Mouse (Mus musculus): ENCODE results near the gene Aldh3b3. TPM values are rescaled to one million over a fixed set of nuclear protein-coding genes. Genes with fewer than 3 reads are reported as not detected.

Gene Aldh3b3
- total RNA-seq, 1 experiment from 2014 or later, result 1.3 TPM

DNA sequence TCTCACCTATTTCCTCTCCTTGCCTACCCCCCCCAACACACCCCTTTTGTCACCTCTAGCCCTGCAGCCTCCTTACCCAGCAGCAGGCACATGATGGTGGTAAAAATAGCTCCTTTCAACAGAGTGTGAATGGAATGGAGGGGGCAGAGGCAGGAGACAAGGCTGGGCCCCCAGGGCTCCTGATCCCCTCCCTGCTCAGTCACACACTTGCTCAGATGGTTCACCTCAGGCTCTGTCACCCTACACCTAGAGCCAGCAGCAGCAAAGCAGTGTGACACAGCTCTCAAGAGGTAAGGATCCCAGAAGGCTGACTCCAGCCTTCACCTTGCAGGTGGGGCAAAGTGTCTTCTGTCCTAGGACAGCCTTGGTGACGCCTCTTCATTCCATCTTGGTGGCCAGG is 44.7 kb downstream of the Aldh3b3 start, which contains the start of gene Doc2g:
Doc2g (plus strand) TSS at position 202 of the 400 bp plus-strand sequence.
- no peak for DNase-seq

GRCm38 (mm10) chr19:4003641-4004040 is 45.2 kb downstream of the Aldh3b3 start:
- DNase-seq, result no peak

DNA sequence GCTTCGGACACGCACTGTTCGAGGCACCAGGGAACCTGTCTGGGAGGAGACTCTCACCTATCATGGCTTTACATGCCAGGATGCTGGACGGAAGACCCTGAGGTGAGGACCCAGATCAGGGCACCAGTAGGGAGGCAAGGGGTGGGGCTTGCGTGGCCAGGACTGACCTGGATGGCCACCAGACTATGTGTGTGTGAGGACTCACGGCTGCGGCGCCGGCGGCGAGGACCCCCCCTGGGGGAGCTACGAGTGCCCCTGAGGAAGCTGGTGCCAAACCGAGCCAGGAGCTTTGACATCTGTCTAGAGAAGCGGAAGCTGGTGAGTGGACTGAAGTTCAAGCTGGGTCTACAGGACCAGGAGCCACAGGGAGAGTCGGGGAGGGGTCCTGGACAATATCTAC is 45.9 kb downstream of the Aldh3b3 start:
- no peak for DNase-seq

DNA sequence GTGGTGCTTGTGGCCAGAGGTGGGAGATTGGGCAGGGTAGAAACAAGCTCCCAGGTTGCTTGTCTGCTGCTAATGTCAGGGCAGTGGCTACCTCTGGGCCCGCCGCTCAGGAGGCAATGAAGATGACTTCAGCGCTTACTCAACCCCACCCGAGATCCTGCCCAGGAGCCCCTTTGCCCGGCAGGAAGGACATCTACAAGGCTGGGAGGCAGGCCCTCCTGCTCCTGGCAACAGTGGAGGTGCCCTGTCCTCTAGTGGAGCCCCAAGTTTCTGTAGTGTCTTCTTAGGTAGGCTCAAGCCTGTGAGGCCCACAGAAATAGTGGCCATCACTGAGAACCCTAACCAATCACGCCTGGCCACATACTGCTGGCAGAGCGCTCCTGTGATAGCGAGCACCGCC is 46.6 kb downstream of the Aldh3b3 start:
- no peak for DNase-seq

DNA sequence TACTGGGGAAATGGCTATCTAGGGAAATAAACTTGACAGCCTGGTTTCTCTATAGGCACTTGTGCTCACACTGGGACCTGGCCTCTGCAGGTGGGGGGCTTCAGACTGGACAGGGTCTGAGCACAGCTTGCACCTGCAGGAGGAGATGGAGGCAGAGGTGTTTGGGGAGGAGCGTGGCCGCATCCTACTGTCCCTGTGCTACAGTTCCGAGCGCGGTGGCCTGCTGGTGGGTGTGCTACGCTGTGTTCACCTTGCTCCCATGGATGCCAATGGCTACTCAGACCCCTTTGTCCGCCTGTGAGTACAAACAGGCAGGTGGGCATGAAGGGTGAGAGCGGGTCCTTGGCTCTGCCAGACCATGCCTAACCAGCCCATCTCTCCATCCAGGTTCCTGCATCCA is 47.5 kb downstream of the Aldh3b3 start:
- no peak for DNase-seq

- DNase-seq, result no peak
Measured at GRCm38 (mm10) chr19:4011086-4011485, 52.6 kb downstream of the Aldh3b3 start.

GRCm38 (mm10) chr19:4012432-4013022 is 54.1 kb downstream of the Aldh3b3 start, which contains the start of gene Ndufv1:
Ndufv1 (minus strand) TSS chr19:4012806.
- peak; percentile 90 for DNase-seq

GRCm38 (mm10) chr19:4013066-4013465 is 54.6 kb downstream of the Aldh3b3 start:
- no peak for DNase-seq

DNA sequence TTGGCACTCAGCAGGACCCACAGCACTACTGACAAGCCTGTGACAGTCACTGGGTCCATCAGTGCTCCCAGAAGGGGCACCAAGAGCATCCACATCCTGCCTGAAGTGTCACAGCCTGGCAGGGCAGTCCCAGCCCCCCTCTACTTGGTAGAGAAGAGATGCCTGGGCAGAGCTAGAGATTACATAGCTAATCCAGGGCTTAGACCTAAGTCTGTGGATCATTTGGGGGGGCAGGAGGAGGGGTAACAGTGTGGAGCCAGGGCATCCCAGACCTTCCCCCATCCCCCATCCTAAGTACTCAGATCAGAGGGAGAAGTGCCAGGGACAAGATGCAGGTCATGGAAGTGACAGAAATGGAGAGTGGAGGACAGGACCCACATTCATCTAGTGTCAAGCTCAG is 56.4 kb downstream of the Aldh3b3 start:
- no peak for DNase-seq

GRCm38 (mm10) chr19:4015635-4016034 is 57.2 kb downstream of the Aldh3b3 start:
- DNase-seq, result no peak

GRCm38 (mm10) chr19:4017921-4018587 is 59.6 kb downstream of the Aldh3b3 start:
- DNase-seq, result no peak

DNA sequence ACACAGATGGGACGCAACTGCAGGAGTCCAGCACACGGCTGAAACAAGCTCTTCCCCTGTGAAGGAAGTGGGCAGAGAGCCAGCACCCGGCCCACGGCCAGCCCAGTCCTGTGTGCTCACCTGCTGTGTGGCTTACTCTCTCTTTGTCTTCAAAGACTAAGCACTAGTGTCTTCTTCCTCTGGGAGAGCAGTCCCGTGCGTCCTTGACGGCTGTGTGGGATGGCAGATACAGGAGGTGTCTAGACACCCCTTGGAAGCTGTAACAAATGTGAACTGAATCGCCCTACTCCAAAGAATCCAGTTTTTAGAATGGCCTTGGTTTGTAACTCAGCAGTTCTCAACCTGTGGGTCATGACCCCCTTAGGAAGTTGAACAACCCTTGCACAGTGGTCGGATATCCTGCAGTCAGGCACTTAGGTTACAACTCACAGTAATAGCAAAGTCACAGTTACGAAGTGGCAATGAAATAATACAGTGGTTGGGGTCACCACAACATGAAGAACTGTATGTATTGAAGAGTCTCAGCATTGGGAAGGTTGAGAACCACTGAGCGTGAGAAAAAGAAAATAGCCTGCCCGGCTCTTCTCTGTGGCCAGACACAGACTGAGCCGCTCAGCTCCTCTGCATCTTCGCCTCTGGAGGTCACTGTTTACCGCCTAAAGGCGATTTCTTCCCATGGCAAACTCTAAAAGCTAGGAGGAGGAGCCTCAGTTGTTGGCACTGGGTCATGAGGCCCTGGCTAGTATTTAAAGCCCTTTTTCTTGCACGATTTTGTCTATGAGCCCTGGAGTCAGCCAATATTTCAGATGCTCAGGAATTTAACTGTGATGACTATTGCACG is 60.5 kb downstream of the Aldh3b3 start:
- peak; percentile 71 for DNase-seq

Other genes starting within 250 kb of the Aldh3b3 start
- gene Kmt5b, start 191.2 kb upstream of the Aldh3b3 start, total RNA-seq (2021), result 72.1 and 75.9 TPM in 2 replicates
- gene Chka, start 106.9 kb upstream of the Aldh3b3 start, total RNA-seq (2021), result 72.2 and 82.8 TPM in 2 replicates
- gene Tcirg1, start 51.5 kb upstream of the Aldh3b3 start, total RNA-seq (2021), result 83.9 and 87.0 TPM in 2 replicates
- 338 and 341 TPM in 2 replicates for gene Ndufs8, start 45.9 kb upstream of the Aldh3b3 start, total RNA-seq (2021)
- 131 and 209 TPM in 2 replicates for gene Aldh3b1, start 28.8 kb upstream of the Aldh3b3 start, total RNA-seq (2021)
- 46.5 and 69.6 TPM in 2 replicates for gene Unc93b1, start 23.5 kb upstream of the Aldh3b3 start, total RNA-seq (2021)
- 10.0 and 11.6 TPM in 2 replicates for gene Aldh3b2, start 13.7 kb downstream of the Aldh3b3 start, total RNA-seq (2021)
- 18.5 and 27.6 TPM in 2 replicates for gene Acy3, start 27.9 kb downstream of the Aldh3b3 start, total RNA-seq (2021)
- gene Tbx10, start 34.1 kb downstream of the Aldh3b3 start, total RNA-seq (2021), result not detected in 2 replicates
- 18.7 and 24.8 TPM in 2 replicates for gene Nudt8, start 41.9 kb downstream of the Aldh3b3 start, total RNA-seq (2021)
- 1.3 and 1.7 TPM in 2 replicates for gene Gm49405, start 42.0 kb downstream of the Aldh3b3 start, total RNA-seq (2021)
- 0.76 and 2.4 TPM in 2 replicates for gene Doc2g, start 44.7 kb downstream of the Aldh3b3 start, total RNA-seq (2021)
- 244 and 297 TPM in 2 replicates for gene Ndufv1, start 54.2 kb downstream of the Aldh3b3 start, total RNA-seq (2021)
- 383 and 392 TPM in 2 replicates for gene Gstp1, start 79.3 kb downstream of the Aldh3b3 start, total RNA-seq (2021)
- gene Gstp2, start 87.4 kb downstream of the Aldh3b3 start, total RNA-seq (2021), result 58.6 and 65.7 TPM in 2 replicates
- 0.76 and 5.2 TPM in 2 replicates for gene Gstp3, start 100.9 kb downstream of the Aldh3b3 start, total RNA-seq (2021)
- gene Cabp2, start 122.9 kb downstream of the Aldh3b3 start, total RNA-seq (2021), result not detected in 2 replicates
- gene Cdk2ap2, start 138.5 kb downstream of the Aldh3b3 start, total RNA-seq (2021), result 84.7 and 88.0 TPM in 2 replicates
- gene Pitpnm1, start 141.4 kb downstream of the Aldh3b3 start, total RNA-seq (2021), result 54.8 and 73.7 TPM in 2 replicates
- gene Aip, start 167.2 kb downstream of the Aldh3b3 start, total RNA-seq (2021), result 108 and 117 TPM in 2 replicates
- gene Gpr152, start 181.1 kb downstream of the Aldh3b3 start, total RNA-seq (2021), result 0.12 TPM in 1 of 2 replicates, not detected in the other
- 0.94 and 1.3 TPM in 2 replicates for gene Cabp4, start 185.4 kb downstream of the Aldh3b3 start, total RNA-seq (2021)
- 179 and 226 TPM in 2 replicates for gene Coro1b, start 190.0 kb downstream of the Aldh3b3 start, total RNA-seq (2021)
- gene Ptprcap, start 195.0 kb downstream of the Aldh3b3 start, total RNA-seq (2021), result 3.9 and 6.0 TPM in 2 replicates
- 48.8 and 52.6 TPM in 2 replicates for gene Rps6kb2, start 204.7 kb downstream of the Aldh3b3 start, total RNA-seq (2021)
- gene Carns1, start 216.8 kb downstream of the Aldh3b3 start, total RNA-seq (2021), result 2.6 and 4.1 TPM in 2 replicates
- 1.0 TPM in 1 of 2 replicates, not detected in the other for gene Tbc1d10c, start 232.6 kb downstream of the Aldh3b3 start, total RNA-seq (2021)
- gene Ppp1ca, start 233.4 kb downstream of the Aldh3b3 start, total RNA-seq (2021), result 373 and 392 TPM in 2 replicates
- gene Rad9a, start 243.0 kb downstream of the Aldh3b3 start, total RNA-seq (2021), result 10.1 and 10.8 TPM in 2 replicates

Data from adrenal gland, postnatal 25 days (tissue).